Mouse (Mus musculus) gastrocnemius, adult 2 months (tissue): ENCODE results near the gene Nobox. TPM values are rescaled to one million over a fixed set of nuclear protein-coding genes. Genes with fewer than 3 reads are reported as not detected.

Source experiments
- DNase-seq: peaks from one replicate; pipeline ENCODE4 v3.0.0; 2022
- H3K27ac ChIP-seq: fragments of 200-600 bp; 2 replicates; pipeline ENCODE4 v1.8.1; 2022; ENCODE audit warnings: mild to moderate bottlenecking
- H3K4me3 ChIP-seq: fragments of 200-600 bp; 2 replicates; pipeline ENCODE4 v1.8.1; 2022; ENCODE audit warnings: mild to moderate bottlenecking, moderate library complexity
- CTCF ChIP-seq: fragments of 200-600 bp; IDR thresholded peaks from 2 replicates; pipeline ENCODE4 v1.8.1; 2022; ENCODE audit warnings: antibody characterized with exemption, mild to moderate bottlenecking, moderate library complexity
- intact Hi-C: fragments of 180-260 bp; cut with DNase I; formaldehyde crosslinking; loops from one replicate; pipeline ENCODE4 v1.15.1; 2025
- long read RNA-seq, 2 experiments: library from polyadenylated mRNA; stranded (forward); transcript quantifications; one replicate each; pipeline ENCODE4 v2.0.0; 2021
- total RNA-seq, 2 experiments: library from RNA; stranded (reverse); gene quantifications; 2 replicates each; pipeline ENCODE4 v1.2.3; 2021

Nobox gene
- not detected for total RNA-seq
- long read RNA-seq, experiment 1 = 0 reads
- long read RNA-seq, experiment 2 = 0 reads

DNA sequence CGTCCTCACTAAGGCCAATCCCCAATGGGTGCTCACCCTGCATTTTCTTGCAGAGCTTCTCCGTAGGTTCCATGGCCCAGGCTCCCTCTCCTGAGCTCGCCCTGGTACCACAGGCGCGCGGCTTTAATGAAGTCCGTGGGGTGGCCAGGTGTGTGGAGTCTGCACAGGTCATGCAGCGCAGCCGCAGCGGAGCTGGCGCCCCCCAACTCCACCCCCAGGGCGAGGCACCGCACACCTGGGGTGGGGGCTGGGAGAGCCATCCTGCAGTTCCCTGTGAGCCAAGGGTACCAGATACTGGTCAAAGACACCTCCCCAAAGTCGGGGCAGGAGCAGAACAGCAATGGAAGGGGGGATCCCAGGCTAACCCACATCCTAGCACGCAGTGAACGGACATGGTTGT lies at the start of gene Nobox:
Nobox (minus strand) TSS at position 101 of the 400 bp plus-strand sequence.
- DNase-seq = no peak
- intact Hi-C loops = no loop called here
- no peak within 1 kb of the TSS for H3K4me3 ChIP-seq
- H3K27ac ChIP-seq = no peak within 1 kb of the TSS
- no peak for TF ChIP-seq CTCF

DNA sequence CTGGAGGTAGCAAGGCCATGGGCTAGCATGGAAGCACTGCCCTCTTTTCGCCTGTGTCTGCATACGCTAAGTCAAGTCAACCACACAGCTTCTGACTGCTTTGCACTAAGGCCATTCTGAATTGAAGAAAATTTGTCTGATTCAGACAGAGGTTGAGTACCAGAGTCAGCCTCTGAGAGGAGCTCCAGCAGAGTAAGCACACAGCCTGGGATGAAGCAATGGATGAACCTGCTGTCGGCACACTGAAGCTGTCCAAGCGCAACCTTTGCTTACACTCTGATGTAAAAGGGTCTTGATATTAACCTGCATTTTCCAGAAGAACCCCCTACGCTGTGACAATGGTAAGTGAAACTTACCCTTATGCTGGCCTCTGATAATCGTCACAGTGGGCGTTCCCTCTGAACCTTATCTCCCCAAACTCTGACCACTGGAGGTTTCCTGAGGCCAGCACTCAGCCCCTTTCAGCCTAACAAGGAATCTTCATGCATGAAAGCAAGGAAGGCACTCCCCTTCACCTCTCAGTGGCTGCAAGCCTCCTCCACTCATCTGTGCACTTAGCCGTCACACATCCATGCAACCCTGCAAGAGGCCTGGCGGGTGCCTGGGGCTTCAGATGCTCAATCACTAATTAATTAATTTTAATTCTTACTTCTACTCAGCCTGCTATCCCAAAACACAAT lies 45.3 kb upstream of the Nobox start:
- Histone ChIP-seq H3K27ac (no peak overlapping the region), H3K4me3 (no peak overlapping the region)
- intact Hi-C loops = no loop called here
- no peak for TF ChIP-seq CTCF
- no peak for DNase-seq

DNA sequence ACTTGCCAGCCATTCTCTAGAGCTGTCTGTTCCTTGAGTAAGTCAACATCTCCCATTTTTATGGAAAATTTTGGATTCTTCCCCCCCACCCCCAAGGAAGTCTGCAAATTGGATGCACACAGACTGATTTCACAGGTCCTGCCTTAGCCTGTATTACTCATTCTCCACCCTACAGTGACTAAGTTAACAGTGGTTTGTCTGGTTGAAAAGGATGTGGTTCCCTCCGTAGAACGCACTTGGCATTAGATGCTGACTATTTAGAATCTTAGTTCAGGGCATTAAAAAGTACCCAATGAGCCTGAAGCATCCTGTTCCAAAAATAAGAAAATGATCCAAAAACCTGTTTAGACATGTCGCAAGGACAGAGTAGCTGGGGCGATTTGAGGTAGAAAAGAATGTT lies 44.1 kb upstream of the Nobox start:
- no peak for DNase-seq
- intact Hi-C loops = no loop called here
- Histone ChIP-seq H3K4me3 (no peak overlapping the region), H3K27ac (no peak overlapping the region)
- no peak for TF ChIP-seq CTCF

DNA sequence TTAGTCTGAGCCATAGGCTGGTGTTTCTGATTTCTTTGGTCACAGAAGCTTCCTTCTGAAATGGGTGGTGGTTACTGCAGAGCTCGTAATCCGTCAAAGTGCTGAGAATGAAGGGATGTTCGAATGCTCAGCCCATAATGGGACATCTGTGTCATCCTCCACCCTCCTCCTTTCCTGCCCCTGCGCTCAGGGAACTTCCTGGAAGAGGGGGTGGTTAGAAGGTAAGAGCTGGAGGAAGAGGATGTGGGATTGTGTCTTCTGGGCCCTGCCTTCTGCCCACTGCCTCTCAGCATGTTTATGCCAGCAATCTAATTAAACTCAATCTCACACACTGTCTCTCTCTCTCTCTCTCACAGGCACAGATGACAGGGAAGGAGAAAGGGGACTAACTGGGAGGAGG lies 39.7 kb upstream of the Nobox start:
- Histone ChIP-seq H3K4me3 (no peak overlapping the region), H3K27ac (no peak overlapping the region)
- intact Hi-C loops = no loop called here
- DNase-seq = no peak
- TF ChIP-seq CTCF = no peak

DNA sequence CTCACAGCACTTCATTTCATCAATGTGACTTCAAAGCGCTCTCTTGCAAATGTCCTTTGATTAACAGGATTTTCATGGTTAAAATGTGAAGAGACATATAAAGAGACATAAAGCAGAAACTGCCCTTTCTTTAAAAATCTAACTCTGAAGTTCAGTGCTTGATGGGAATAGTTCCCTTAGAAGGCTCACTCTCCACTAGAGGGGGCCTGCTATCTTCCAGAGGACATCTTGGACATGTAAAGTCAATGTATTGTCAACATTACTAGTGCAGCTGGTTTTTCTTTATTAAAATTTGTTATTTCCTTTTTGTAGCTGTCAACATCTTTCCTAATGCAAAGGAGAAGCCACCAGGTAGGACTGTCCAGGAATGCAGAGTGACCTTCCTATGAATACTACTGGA lies 38.3 kb upstream of the Nobox start:
- Histone ChIP-seq H3K4me3 (no peak overlapping the region), H3K27ac (no peak overlapping the region)
- intact Hi-C loops = loop anchor here (2.0 kb wide), 1 partner anchor 77 kb away; no protein-coding TSS in a partner anchor
- DNase-seq = no peak
- TF ChIP-seq CTCF = peak; percentile 36

DNA sequence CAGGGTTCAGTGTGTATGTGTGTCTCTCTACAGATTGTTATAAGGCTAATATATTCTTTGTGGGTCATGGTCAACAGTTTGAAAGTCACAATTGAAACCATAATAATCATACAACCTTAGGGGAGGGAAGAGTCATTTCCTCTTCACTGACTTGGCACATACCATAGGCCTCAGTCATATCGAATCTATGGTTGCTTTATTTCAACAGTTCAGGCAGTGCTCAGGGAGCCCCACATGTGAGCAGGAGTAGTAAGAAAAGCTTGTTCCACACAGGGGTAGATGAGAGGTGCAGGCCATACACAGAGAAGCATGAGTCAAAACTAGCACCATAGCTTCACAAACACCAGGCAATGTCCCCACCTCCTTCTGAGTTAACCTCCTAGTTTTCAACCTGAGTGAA lies 33.7 kb upstream of the Nobox start:
- no peak for TF ChIP-seq CTCF
- H3K4me3 ChIP-seq = no peak overlapping the region
- intact Hi-C loops = no loop called here
- DNase-seq = no peak
- H3K27ac ChIP-seq = no peak overlapping the region

DNA sequence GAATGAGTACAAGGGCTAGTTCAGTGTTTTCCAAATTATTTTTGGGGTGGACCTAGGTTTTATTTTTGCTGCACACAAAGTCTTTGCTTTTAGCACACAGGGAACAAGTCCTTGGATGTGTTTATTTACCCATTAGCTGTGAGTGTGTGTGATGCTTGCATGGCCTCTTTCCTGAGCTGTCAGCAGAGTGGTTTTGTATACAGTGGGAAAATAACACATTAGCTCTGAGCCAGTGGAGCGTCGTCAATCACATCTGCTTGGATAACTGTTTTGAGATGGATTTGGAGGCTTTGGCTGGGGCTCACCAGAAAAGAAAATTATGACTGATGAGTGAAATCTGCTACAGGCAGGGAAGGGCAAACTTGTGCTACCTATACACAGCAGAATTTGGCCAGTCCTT lies 33.0 kb upstream of the Nobox start:
- no peak for DNase-seq
- no peak overlapping the region for H3K27ac ChIP-seq
- TF ChIP-seq CTCF = no peak
- no peak overlapping the region for H3K4me3 ChIP-seq
- intact Hi-C loops = no loop called here

DNA sequence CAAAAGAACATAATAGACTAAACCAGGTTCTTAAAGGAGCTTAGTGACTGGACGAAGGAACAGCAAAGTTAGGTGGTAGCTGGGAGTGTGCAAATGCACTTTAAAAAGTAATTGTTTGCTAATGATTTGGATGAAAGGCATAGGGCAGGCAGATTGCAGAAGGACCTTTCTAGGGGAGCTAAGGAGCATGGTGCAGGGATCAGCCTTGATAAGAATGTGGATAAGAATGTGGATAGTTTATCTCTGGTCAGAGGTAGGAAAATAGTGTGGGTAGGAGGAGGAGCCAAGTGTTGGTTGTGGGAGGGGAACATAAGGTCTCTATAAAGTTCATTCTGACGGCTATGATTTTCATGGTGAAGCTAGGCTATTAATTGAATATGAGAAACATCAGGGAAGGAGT lies 29.4 kb upstream of the Nobox start:
- no peak for DNase-seq
- intact Hi-C loops = no loop called here
- H3K27ac ChIP-seq = no peak overlapping the region
- H3K4me3 ChIP-seq = no peak overlapping the region
- no peak for TF ChIP-seq CTCF

DNA sequence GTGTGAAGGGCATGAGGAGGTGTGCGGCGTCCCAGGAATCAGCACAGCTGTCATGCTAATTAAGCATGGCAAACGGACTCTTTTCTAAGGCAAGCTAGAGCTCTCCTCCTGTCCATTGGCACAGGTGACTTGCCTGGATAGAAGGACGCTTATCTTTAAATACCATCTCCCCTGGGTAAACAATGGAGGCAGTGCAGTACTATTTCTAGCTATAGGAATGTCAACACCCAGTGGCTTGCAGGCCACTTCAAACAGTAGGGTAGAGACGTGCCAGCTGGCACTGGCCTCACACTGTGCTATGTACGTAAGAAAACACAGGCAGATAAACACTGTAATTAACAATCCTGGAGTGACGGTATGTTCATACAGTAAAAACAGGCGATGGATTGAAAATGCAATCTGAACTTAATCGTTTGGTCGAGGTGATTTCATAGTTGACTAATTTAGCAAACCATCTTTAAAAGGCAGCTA lies 28.2 kb upstream of the Nobox start:
- H3K27ac ChIP-seq = no peak overlapping the region
- intact Hi-C loops = no loop called here
- no peak for TF ChIP-seq CTCF
- peak; percentile 31 for DNase-seq
- no peak overlapping the region for H3K4me3 ChIP-seq

DNA sequence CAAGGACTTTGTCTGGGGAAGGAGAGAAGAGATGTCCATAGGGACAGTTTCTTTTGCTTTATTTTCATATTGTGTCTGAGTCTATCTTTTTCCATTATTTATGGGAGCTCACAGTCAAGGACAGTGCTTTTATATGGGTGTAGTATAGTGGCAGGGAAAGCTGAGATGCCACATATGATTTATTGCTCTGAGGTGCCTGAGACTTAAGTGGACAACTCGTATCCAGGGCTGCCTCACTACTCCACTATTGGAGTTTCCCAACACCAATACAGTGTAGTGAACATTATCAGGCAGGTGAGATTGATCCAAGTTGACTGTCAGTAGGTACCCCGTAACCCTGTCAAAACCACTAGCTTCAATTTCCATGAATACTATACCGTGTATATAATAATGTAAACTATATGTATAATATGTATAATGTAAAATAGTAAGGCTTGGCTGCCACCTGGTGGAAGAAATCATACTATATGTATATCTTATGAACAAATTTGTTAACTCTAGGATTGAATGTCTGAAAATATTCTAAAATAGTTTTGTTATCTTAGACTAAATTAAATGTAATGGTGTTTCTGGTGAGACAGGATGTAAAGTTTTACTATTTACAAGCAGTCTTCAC lies 26.4 kb upstream of the Nobox start:
- intact Hi-C loops = no loop called here
- H3K4me3 ChIP-seq = no peak overlapping the region
- H3K27ac ChIP-seq = no peak overlapping the region
- no peak for TF ChIP-seq CTCF
- no peak for DNase-seq

DNA sequence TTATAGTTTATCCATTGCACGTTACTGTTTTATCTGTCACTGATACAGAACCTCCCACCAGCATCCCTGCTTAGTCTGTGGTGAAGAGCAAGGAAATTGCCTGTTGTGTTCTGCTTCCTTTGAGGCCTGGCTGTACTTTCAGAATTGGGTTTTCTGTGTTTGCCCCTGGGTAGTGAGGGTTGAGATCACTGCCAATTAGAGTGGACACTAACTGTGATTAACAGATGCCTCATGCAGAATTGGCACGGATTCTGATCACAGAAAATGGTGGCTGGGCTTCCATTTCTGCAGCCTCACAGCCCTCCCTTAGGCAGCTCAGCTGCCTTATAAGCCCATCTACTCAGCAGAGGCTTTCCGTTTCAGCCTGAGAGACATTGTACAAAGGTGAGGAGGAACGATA lies 24.1 kb upstream of the Nobox start:
- no peak for TF ChIP-seq CTCF
- H3K4me3 ChIP-seq = no peak overlapping the region
- intact Hi-C loops = no loop called here
- no peak overlapping the region for H3K27ac ChIP-seq
- no peak for DNase-seq

DNA sequence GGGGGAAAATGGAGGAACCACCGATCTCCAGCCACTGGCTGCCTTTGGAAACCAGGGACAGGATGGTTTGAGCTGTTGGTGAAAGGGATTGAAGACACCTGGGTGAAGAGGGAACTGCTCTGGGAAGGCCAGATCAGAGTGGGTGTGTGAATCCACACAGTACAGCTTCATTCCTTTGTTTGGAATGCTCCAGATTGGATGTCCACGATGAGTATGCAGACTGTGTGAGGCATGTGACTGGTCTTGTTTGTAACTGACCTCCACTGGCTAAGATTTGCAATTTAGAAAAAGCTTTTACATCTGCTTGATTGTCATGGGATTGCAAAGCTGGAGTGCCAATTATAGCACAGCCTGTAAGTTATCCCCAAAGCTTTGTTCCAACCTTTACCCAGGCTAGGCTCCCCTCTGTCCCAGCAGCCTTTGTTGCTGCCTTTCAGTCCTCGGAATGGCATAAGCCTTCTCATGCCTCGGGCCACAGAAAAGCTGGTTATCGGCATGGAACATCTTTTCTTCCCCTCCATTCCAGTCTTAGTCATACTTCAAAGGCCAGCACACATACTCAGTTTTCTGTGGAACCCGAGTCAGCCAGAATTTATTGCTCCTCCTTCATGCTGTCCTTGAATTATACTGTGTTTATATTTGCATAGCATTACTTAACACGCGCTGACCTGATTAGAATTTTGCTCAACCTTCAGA lies 3.8 kb upstream of the Nobox start:
- no peak overlapping the region for H3K4me3 ChIP-seq
- intact Hi-C loops = no loop called here
- H3K27ac ChIP-seq = no peak overlapping the region
- no peak for TF ChIP-seq CTCF
- DNase-seq = no peak

DNA sequence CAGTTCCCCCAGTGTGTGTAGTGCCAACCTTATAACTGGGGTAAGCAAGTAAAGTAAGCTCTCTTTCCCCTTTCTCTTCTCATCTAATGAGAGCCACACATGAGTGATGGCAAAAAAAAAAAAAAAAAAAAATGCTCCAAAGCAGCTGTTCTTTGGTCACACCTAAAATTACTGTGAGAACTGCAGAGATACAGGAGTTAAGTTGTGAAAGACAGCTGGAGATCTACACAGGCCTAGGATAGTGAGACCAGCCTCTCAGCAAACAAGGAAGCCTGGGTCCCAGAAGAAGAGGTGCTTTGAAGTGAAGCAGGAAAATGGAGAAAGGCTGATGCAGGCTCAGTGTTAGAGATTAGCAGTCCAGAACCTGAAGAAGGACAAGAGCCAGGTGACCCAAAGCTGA lies 3.2 kb upstream of the Nobox start:
- TF ChIP-seq CTCF = no peak
- intact Hi-C loops = no loop called here
- no peak for DNase-seq
- H3K4me3 ChIP-seq = no peak overlapping the region
- no peak overlapping the region for H3K27ac ChIP-seq
